Mouse (Mus musculus) gastrocnemius, postnatal 36 days (tissue): ENCODE data around the gene Mllt1. TPM values are rescaled to one million over a fixed set of nuclear protein-coding genes. Genes with fewer than 3 reads are reported as not detected.

Experiments
- DNase-seq, 2 experiments: peaks; one replicate each; pipeline ENCODE4 v3.0.0; 2022
- intact Hi-C: fragments of 180-260 bp; cut with DNase I; formaldehyde crosslinking; loops from one replicate; pipeline ENCODE4 v1.15.1; 2025
- total RNA-seq, 2 experiments: library from RNA; stranded (reverse); gene quantifications; 2 replicates each; pipeline ENCODE4 v1.2.3; 2021

The Mllt1 gene
- total RNA-seq, 2 experiments from 2014 or later = 16.6 to 17.6 TPM

DNA sequence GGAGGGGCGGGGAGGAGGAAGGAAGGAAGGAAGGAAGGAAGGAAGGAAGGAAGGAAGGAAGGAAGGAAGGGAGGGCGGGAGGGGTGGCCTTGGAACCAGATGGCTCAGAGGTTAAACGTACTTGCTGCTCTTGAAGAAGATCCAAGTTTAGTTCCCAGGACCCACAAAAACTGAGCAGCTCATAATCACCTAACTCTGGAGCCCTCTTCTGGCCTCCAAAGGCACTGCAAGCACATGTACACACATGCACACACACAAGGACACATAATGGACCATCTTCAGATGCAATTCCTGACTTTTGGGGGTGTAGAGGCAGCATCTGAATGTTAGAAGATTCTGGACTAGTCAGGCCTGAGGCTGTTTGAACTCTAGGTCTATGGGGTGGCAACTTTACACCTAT lies 47.2 kb downstream of the Mllt1 start:
- intact Hi-C loops = no loop called here
- DNase-seq = no peak

DNA sequence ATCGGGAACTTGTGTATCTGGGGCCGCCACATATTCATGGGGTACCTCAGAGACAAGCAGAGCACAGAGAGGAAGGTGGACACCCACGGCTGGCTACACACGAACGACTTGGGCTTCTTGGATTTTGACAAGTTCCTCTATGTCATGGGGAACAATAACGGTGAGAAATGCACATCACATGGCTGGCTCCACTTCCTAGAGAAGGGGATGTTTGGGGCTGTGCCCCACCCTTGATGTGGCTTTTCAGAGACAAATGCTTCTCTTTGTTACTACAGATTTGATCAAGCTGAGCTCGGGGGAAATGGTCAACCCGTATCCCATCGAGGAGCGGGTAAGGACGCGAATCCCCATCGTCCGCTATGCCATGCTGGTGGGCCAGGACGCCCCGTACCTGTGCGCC lies 50.4 kb downstream of the Mllt1 start:
- intact Hi-C loops = no loop called here
- DNase-seq = no peak

DNA sequence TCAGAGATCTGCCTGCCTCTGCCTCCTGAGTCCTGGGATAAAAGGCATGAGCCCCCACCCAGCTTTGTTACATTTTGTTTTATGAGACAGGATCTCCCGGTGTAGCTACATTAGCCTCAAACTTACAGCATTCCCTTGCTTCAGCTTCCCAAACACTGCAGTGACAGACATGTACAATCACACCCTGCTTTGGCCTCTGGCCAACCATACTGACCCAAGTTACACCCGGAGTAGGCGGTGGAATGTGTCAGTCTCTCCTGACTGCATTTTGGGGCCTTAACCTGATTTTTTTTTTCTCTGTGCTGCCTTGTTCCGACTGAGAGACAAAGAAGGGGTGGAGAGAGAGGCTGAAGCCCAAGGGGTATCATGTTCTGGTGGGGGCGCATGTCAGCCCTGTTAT lies 50.9 kb downstream of the Mllt1 start:
- intact Hi-C loops = no loop called here
- DNase-seq = no peak

DNA sequence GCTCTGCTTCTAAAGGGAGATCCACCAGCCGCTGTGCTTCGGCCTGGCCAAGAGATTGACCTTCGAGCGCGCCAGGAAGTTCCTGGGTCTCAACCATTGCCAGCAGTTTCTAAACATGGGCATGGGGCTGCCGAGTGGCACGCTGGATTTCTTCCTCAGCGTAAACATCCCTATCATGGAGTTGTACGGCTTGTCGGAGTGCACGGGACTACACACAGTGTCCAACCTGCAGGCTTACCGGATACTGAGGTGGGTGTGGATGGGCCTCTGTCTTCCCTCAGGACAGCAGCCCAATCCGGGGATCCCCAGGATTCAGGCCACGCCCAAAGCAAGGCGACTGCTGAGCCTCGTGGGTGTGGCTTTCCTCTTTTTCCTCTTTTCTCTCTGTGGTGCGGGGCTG lies 51.6 kb downstream of the Mllt1 start:
- no peak for DNase-seq
- intact Hi-C loops = no loop called here

DNA sequence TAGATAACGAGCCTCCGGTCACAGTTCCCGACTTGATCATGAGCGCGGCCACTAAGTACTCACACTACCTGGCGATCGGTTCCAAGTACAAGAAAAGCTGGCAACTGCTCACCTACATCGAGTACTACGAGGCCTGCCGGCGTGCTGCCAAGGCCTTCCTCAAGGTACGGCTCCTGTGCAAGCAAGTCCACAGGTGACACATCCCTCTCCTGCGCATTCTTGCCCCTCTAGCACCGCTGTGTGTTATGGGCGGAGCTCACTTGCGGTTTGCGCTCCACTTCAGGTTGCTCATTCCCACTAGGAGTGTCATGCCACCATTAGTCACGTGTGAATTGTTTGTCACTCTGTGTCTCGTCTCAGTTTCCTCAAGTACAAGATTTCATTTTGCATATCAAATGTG lies 57.8 kb downstream of the Mllt1 start:
- intact Hi-C loops = no loop called here
- no peak for DNase-seq

DNA sequence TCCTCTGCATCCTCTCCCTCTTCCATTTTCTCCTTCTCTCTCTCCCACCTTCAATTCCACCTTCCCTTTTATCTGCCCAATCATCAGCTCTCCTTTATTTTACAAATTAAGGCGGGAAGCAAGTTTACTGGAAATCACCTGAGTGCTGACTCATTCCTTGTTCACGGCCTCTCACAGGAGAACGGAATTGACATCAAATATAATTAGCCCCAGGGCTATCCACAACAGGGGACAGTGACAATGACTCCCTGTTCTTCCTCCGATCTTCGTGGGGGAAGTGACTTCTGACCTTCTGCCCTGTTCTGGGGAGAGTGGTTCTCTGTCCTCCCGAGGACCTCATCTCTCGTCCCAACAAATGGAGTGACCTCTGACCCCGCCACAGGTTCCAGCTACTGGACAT lies 58.2 kb downstream of the Mllt1 start:
- intact Hi-C loops = no loop called here
- no peak for DNase-seq

DNA sequence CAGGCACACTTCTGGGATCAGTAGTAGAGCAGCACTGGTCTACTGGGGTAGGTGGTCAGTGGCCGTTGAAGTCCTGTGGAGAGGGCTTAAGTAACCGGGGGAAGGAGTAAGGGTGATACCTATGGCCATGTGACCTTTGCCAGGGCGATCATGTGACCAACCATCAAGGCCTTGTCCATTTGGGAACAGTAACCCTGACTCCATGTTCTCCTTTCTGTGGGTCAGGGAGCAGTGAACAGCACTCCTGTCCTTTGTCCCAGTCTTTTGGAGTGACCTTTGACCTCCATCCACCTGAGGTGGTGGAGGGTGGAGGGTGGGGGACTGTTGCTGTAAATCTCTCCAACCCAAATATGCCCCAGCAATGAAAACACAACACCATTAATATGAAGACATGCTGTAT lies 58.8 kb downstream of the Mllt1 start:
- intact Hi-C loops = no loop called here

DNA sequence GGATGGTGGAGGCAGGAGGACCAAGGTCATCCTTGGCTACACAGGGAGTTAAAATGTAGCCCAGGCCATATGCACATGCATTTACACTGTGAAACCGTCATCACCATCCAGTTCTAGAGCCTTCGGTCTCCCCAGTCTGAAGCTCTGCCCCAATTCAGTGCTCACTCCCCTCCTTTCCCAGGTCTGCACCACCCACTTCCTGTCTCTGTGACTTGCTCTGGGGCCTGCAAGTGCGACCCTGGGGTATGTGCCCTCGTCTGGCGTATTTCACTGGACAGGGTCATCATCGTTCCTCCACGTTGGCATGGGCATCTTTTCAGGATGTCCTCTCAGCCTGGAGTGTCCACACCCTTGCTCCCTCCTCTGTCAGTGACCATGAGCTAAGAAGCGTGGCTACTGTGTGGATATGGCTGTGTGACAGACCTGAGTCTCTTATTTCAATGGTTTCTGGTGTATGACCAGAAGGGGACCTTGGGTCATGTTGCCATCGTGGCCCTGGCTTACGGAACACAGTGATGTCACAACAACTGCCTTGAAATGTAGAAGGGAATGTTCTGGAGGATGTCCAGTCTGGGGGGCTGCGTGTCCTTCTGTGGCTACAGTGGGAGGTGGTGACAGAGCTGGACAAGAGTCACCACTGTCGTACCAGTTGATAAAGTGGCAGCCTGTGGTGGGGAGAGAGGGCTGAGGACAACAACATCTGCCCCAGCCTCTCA lies 60.1 kb downstream of the Mllt1 start, which contains the start of gene 1700061G19Rik:
TSS of gene 1700061G19Rik (plus strand) at position 542 of the 716 bp plus-strand sequence.
- no peak for DNase-seq
- intact Hi-C loops = no loop called here

More for the DNA sequence above, 58.8 kb downstream of the Mllt1 start:
- no peak for DNase-seq

DNA sequence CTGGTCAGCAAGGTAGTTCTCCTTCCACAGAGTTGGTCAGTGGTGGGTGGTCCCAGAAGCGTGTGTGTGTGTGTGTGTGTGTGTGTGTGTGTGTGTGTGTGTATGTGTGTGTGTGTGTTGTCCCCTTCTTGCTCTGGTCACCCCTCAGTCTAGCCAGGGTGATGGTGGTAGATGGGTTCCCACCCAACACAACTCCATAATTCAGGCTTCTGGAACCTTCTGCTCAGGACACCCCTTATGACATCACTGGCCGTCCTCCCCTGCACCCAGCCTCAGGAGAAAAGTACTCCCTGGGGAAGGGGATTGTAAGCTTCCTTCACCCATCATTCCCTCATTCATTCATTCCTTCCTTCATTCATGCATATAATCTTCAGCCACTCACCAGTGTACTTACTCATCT lies 61.0 kb downstream of the Mllt1 start, which contains the start of gene Acsbg2:
TSS of gene Acsbg2 (minus strand) at position 211 of the 400 bp plus-strand sequence.
- intact Hi-C loops = no loop called here
- no peak for DNase-seq

DNA sequence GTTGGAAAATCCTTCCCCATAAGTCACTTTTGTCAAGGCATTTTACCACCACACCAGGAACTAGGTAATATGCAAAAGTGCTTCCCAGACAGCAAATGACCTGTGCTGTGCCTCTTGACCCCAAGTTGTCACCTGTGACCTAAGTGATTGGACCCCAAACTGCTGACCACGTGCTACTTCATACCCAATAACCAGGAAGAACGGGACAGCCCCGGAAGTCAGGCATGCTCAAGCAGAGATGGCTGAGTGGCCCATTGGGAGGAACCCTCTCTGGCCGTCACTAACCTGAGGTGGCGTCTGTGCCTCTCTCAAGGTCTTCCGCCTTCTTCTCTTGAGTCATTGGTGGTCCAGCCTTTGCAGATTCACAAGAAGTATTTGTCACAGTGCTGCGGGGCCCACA lies 62.7 kb downstream of the Mllt1 start:
- DNase-seq = no peak
- intact Hi-C loops = no loop called here

DNA sequence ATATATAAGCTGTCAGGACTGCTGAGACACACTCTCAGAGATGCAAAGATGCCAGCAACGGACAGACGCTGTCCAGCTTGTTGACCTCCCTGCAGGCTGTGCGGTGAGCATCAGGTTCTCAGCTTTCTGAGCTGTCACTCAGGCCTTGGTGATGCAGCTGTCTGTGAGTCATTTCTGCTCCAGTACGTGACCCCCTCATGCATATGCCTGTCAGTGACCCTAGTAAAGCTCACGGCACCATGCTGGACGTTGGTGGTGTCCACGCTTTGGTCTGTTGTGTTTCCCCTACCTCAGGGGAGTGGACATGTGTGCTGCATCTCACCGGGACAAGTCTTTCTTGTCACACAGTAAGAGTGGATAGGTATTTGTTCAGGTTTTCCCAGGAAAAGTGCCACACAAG lies 63.4 kb downstream of the Mllt1 start:
- DNase-seq = no peak
- intact Hi-C loops = no loop called here

DNA sequence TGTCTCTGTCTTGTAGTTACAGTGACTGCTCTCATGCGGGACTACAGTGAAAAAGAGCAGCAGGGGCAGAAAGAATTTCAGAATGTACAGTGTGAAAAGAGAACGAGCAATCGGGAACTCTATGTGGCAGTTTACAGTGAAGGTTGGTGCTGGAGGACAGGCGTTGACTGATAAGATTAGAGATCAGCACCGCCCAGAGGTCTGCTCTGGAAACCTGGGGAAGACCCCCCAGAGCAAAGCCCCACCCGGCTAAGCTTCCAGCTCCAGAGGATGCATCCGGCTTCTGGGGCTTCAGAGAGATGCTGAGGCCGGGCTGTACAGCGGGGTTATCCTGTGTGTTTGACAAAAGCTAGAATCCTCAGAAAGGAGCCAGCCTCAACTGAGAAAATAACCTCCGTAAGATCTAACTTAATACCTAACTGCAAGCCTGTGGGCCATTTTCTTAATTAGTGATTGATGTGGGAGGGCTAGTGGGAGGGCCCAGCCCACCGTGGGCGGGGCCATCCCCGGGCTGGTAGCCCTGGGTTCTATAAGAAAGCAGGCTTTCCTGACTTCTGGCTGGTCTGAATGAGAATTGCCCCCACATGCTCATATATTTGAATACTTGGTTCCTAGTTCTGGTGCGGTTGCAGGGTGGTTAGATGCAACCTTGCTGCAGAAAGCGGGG lies 64.8 kb downstream of the Mllt1 start:
- DNase-seq = no peak
- intact Hi-C loops = no loop called here

DNA sequence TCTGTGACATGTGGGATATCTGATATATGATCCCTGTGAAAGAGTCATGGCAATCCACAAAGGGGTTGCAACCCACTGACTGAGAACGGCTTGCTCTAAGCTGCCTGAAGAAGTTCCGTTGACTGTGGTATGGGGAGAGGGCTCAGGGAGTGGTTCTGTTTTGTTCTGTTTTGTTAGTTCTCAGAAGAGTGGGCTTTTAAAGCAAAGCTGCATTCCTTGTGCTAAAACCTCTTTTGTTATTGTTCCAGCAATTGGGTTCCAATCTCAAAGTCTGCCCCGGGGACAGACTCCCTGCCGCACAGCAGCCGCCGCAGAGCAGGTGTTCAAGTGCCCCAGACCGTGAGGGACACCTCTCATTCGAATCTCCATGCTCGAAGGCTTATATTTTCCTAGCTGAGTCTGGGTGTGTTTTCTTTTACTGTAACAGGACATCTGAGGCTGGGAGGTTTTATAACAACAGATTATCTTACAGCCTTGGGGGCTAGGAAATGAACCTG lies 65.7 kb downstream of the Mllt1 start:
- intact Hi-C loops = no loop called here
- no peak for DNase-seq

DNA sequence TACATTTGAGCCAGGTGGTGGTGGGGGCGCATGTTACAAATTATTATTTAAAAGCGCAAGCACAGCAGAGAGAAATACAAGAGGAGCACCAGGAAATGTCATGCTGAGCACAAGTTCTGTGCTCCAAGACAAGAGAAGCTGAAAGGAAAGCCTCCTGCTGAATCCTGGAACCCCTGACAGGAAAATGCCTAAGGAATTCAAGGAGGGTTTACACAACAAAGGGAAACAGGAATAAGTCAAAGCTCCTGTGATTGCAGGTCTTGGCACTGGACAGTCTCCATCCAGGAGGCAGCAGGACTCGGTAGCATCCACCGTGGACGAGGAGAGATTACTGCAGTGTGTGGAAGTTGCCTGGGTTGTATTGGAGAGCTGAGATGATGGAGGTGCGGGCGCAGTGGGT lies 69.1 kb downstream of the Mllt1 start:
- intact Hi-C loops = no loop called here
- no peak for DNase-seq

DNA sequence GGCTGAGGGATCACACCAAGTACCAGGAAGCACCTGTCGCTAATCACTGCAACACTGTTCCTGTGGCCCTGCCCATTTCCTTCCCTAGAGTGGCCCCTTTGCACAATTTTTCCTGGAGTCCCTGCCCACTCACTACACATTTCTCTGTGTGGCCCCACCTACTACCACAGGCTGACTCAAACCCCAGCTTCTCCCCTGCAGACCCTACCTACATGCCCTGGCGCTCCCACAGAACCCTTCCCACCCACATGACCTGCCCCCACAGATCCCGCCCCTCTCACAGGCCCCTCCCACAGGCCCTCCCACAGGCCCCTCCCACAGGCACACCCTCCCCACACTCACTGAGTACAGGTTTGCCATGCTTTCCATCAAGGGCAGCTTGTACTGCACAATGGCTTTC lies 74.0 kb downstream of the Mllt1 start:
- intact Hi-C loops = no loop called here
- DNase-seq = no peak

DNA sequence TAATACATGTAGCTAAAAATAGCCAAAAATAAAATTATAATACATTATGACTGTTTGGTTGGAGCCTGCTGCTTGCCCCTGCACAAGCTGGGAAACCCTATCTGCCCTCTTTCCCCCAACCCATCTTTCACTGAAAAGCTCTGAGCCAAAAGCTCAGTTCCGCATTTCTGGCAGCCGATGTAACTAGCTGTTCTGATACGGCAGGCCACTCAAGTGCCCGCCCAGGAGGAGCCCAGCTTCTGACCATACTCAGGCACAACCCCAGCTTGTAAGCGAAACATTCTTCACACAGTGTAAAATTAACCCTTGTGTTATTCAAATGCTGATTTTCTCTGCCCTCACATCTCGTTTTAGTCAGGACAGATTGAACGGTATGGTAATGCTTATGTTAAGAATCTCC lies 76.3 kb downstream of the Mllt1 start:
- no peak for DNase-seq

DNA sequence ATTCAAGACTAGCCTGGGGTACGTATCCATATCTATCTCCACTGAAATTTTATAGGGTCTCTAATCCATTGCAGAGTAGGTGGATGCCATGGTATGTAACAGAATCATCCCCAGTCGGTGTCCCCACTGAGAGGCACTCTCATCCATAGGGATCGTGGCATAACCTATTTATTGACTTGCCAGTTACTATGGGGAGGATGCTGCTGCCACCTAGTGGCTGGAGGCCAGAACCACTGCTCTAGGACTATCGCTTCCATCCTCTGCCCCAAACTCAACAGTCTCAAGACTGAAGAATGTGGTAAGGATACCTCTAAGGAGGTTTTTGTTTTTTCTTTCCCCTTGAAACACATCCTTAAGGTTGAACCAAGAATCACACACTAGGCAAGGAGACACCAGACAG lies 77.0 kb downstream of the Mllt1 start:
- intact Hi-C loops = loop anchor here (1.0 to 2.0 kb wide), 2 partner anchors 28 to 49 kb away; no protein-coding TSS in a partner anchor
- DNase-seq = peak; percentile 47 to 52

More for the DNA sequence above, 76.3 kb downstream of the Mllt1 start:
- intact Hi-C loops = loop anchor here (1.0 to 2.0 kb wide), 2 partner anchors 29 to 50 kb away; no protein-coding TSS in a partner anchor

DNA sequence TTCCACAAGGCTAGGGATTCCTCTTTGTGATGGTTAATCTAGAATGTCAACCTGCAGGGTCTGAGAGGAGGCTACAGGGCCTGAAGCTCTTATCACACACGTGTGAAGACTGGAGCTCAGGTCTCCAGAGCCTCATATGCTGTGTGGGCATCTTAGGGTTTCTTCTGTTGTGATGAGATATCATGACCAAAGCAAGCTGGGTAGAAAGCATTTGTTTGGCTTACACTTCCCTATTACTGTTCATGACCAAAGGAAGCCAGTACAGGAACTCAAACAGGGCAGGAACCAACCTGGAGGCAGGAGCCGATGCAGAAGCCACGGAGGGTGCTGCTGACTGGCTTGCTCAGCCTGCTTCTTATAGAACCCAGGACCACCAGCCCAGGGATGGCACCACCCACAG lies 79.8 kb downstream of the Mllt1 start:
- DNase-seq = no peak
- intact Hi-C loops = no loop called here

DNA sequence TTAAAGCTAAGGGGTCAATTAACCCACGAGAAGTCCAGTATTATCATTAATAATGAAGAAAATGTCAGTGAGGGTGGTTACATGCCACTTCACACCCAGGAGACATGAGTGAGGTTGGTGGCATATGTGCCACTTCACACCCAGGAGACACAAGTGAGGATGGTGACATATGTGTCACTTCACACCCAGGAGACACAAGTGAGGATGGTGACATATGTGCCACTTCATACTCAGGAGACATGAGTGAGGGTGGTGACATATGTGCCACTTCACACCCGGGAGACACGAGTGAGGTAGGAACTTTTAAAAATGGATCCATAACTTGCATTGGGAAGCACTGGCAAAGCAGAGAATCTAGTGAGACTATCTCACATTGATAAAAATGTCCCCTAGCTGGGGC lies 84.0 kb downstream of the Mllt1 start:
- intact Hi-C loops = no loop called here
- no peak for DNase-seq

DNA sequence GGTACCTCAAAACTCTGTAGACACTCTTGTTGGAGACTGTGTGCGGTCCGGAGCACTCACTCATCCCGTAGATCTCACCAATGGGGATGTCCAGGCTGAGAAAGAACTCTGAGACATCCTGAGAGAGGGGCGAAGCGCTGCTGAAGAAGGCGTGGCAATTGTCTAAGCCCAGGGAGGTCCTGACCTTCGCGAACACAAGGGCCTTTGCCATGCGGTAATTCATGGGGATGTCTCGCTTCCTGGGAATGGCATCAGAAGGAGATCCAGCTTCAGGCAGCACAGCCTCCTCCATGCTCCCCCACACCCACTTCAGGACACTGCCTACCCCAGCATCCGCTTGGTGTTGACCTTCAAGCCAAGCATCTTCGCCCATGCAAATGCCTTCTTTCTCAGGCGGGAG lies 85.5 kb downstream of the Mllt1 start:
- intact Hi-C loops = no loop called here
- DNase-seq = no peak

DNA sequence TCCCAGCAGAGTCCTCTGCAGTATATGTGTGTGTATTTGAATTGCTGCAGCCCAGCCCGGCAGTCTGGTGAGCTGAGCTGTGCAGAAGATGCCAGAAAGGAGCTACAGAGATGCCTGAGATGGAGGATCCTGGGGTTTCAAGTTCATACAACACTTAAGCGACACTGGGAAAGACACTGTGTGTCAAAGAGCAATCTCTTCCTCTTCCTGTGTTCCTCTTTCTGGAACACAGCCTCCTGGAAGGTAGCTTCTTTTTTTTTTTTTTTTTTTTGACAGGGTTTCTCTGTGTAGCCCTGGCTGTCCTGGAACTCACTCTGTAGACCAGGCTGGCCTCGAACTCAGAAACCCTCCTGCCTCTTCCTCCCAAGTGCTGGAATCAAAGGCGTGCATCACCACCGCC lies 86.4 kb downstream of the Mllt1 start:
- intact Hi-C loops = no loop called here
- DNase-seq = no peak

DNA sequence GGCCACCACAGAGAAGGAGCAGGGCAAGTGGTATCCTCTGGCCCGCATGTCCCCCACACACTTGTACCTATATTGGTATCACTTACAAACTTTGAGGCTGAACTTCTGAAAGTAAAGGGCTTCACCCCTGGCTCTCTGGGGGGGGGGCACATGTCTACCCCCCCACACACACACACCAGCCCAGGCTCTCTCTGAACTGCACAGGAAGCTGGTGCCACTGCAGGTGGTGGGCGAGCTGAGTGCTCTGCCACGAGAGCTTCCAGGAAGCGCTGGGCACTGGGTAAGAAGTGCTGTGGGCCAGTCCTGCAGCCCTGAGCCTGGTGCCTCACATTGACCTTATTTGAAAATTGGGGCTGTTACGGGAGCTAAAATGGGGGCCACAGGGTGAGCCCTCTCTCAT lies 91.5 kb downstream of the Mllt1 start:
- DNase-seq = no peak
- intact Hi-C loops = no loop called here
